Mouse (Mus musculus) embryonic fibroblast, embryonic 13.5 days (primary cell): ENCODE measurements around the gene Gmds. TPM values are rescaled to one million over a fixed set of nuclear protein-coding genes. Genes with fewer than 3 reads are reported as not detected.

Source experiments
- H3K27ac ChIP-seq: 2 replicates; pipeline ENCODE4 v1.5.1; 2012; ENCODE audit warnings: low read length, control low read depth, inconsistent platforms; ENCODE audit not compliant: insufficient read depth
- H3K4me1 ChIP-seq: 2 replicates; pipeline ENCODE4 v1.6.1; 2011; ENCODE audit warnings: low read length; ENCODE audit not compliant: control insufficient read depth, insufficient read depth
- H3K4me3 ChIP-seq: 2 replicates; pipeline ENCODE4 v1.5.1; 2011; ENCODE audit warnings: mild to moderate bottlenecking, control low read depth, low read length; ENCODE audit not compliant: insufficient read depth
- CTCF ChIP-seq: IDR thresholded peaks from 2 replicates; pipeline ENCODE4 v1.5.1; 2011; ENCODE audit warnings: mild to moderate bottlenecking, control low read depth, low read length, moderate library complexity, borderline replicate concordance; ENCODE audit not compliant: insufficient read depth
- POLR2A ChIP-seq: IDR thresholded peaks from 2 replicates; pipeline ENCODE4 v1.6.1; 2011; ENCODE audit warnings: low read depth, mild to moderate bottlenecking, control low read depth, low read length, moderate library complexity
- polyA plus RNA-seq: library from polyadenylated mRNA; stranded (reverse); fragments of >200 nt; gene quantifications from 2 replicates; pipeline ENCODE4 v1.2.4, GENCODE M21; 2011; ENCODE audit warnings: low read depth; ENCODE audit not compliant: missing spikeins, insufficient read length

The Gmds gene
- polyA plus RNA-seq, 1 experiment = 19.1 TPM

DNA sequence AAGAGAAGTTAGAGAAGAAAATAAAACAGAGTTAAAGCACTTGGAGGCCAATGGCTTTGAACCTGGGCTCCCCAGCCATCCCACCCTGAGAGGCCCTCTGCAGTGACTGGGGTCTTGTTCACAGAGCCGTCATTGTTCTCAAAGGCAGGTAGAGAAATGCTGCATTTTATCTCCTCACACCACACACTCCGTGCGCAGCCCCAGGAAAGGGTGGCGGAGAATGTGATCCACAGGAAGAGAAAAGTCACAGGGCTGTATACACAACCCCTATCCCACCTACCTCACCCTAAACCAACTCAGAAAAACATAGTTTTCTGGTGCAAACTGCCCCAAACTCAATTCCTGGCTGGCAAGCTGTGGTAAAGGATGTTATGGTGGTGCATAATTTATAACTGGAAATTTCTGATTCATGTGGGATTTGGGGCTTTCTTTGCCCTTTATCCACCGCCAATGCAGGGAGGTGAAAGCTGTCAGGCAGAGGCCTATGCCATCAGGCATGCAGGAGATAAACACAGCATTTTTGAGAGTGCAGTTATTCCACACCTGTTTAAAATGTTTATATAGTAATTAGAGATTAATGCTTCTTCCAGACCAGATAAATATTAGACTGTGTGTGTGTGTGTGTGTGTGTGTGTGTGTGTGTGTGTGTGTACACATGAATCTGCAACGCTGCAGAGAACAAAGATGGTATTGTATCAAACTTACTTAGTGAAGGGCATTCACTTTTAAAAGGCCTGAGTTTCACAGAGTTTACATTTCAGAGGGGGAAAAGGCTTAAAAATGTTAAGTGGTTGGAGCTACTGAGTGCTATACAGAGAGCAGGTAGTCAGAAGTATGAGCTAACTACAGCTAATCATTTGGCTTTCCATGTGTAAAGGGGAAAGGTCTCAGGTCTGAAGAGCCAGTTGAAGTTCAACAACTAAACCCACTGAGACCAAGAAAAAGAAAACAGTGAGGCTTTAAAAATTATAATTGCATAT lies 290.3 kb downstream of the Gmds start:
- H3K4me1 ChIP-seq = peaks cover 3% of the 10 kb centered on the region
- H3K27ac ChIP-seq = no peak overlapping the region
- no peak overlapping the region for H3K4me3 ChIP-seq
- TF ChIP-seq CTCF (no peak), POLR2A (no peak)

DNA sequence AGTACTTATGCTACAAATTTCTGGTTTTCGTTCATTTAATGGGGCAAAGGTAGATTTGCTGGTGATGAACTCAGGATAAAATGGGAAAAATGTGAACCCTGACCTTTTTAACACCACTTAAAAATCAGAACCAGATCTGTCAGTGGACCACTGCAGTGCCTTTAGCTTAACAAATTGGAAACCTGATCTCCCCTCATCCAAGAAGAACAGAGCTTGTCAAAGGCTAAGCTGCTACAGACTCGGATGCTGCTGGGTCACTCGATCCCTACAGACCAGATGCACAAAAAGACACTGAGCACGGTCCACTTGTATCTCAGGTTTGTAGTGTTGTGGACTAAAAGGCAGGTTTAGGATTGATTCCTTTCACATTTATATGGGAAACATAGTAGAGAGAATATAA lies 291.6 kb downstream of the Gmds start:
- no peak overlapping the region for H3K4me3 ChIP-seq
- H3K27ac ChIP-seq = no peak overlapping the region
- peaks cover 9% of the 10 kb centered on the region for H3K4me1 ChIP-seq
- TF ChIP-seq CTCF (no peak), POLR2A (no peak)

DNA sequence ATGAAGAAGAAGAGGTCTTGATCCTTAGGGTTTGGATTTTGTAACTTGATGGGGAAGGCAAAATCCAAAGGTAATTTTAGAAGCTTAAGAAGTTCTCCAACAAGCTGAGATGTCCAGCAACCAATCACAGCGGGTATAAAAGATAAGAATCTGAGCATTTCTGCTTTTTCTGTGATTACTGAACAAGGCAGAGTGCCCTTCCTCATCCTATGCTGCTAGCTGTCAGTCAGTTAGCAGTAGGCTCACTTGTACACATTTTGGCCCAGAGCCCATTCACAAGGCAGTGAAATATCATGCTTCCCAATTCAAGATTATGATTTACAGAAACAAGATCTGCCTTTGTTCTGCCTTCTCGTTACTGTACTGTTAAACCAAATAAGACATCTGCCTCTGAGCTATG lies 295.8 kb downstream of the Gmds start:
- H3K27ac ChIP-seq = no peak overlapping the region

DNA sequence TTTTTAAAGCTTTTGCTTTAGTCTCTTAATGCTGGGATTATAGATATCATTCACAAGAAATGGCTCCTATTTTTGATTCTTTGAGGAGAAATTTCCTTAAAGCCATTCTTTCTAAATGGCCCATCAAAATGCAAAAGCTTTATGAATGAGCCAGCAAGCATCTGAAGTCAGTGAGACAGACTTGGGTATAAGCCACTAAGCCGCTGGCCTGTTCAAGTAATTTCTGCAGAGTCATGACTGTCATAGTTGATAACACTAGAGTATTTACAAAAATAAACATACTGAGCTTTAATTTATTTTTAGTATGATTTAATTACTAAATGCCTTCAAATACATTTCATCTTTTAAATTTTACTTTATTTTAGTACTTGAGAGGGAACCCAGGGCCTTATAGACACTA lies 297.7 kb downstream of the Gmds start:
- Histone ChIP-seq H3K4me1 (peaks cover 7% of the 10 kb centered on the region), H3K27ac (no peak overlapping the region)
- TF ChIP-seq CTCF (no peak), POLR2A (no peak)

More for the DNA sequence above, 295.8 kb downstream of the Gmds start:
- TF ChIP-seq CTCF = no peak
- no peak for TF ChIP-seq POLR2A
- Histone ChIP-seq H3K4me3 (no peak overlapping the region), H3K4me1 (peaks cover 9% of the 10 kb centered on the region)

DNA sequence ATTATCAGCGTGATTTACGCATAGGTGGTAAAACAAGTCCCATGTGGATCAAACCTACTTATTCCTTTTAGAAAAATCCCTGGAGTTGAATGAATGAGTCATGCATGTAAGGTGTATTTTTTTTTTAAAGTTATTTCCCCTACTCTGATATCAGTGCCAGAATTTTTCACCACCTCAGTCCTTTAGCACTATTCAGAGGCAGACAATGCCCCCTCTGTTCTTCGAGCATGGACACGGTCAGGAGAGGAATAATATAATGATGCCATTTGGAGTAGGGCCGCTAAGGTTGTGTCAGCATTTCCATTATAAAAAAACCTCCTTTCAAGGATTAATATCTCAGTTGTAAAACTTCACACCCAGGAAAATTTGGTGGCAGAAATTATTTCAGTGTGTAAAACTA lies 301.6 kb downstream of the Gmds start:
- no peaks in the 10 kb centered on the region for H3K4me1 ChIP-seq
- TF ChIP-seq POLR2A (no peak), CTCF (no peak)
- H3K4me3 ChIP-seq = no peak overlapping the region
- no peak overlapping the region for H3K27ac ChIP-seq

More for the DNA sequence above, 297.7 kb downstream of the Gmds start:
- no peak overlapping the region for H3K4me3 ChIP-seq

DNA sequence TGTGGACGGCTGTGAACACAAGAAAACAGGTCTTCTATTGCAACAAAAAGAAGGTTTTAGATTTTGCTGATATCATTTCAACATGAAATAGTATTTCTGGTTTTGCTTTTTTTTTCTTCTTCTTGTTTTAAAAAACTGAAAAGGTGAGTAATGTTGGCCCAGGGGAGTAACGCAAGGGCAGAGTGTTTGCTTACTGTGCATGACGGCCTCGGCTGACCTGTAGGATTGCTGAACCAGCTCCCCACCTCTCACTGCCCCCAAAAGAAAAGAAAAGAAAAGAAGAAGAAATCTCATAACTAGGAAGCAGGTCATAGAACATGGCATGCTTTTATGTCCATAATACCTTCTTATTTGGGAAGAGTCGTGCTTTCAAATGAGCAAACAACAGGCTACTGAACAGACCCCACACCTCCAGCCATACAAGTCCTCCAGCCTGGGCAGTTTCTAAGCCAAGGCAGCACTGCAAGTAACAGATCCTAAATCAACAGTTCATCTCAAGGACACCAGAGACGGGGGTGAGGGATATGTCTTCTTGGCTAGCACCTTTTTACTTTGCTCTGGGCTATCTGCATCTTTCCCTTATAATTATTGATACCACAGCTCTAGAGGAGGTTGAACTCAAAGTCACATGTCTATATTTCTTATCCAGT lies 303.6 kb downstream of the Gmds start:
- H3K27ac ChIP-seq = no peak overlapping the region
- TF ChIP-seq POLR2A (no peak), CTCF (no peak)
- H3K4me1 ChIP-seq = no peaks in the 10 kb centered on the region
- no peak overlapping the region for H3K4me3 ChIP-seq

DNA sequence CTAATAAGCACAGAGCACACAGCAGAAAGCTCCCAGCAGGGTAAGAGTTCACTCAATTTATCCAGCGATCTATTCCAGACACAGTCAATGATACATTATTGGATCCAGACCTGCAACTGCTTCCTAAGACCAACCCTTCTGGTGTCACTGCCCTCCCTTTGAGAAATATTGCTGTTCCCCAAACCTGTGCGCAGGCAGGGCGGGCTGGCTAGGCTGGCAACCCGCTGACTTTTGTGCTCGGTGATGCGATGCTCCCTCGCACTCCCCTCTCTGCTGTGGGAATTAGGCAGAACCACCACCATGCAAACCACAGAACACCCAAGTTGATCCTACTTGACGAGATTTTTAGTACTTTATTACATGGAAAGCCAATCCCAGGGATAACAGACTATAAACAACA lies 304.4 kb downstream of the Gmds start:
- no peak for TF ChIP-seq POLR2A
- no peak for TF ChIP-seq CTCF
- no peak overlapping the region for H3K27ac ChIP-seq
- no peaks in the 10 kb centered on the region for H3K4me1 ChIP-seq
- no peak overlapping the region for H3K4me3 ChIP-seq

DNA sequence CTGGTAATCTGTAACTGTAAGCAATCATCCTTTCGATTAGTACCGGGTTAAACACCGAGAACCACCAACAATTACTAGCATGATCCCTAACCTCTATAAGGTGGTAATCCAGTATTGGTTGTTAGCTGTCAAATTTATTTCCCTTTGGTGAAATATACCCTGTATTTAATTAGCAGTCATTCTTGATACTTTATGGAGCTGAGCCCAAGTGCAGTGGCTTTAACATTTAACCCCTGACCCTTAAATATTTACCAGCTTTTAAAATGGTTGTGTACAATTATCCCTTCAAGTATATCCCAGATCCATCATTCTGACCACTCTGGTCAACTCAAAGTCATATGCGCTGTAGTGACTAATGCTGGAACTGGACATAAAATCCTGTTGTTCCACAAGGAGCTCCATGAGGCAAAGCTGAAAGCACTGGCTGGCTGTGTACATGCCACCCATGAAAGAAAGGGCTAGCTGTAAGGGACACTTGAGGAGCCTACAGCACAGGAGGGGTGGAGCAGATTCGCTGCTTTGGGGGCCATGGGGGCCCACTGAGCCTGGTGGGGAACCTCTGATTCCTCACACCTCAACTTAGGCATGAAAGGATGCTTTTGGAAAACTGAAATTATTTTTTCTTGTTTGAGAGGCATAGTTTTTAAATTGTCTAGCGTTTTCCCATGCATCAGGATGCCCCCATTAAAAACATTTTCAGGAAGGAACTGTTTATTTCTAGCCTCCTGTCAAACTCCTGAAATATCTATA lies 312.1 kb downstream of the Gmds start:
- Histone ChIP-seq H3K27ac (no peak overlapping the region), H3K4me3 (no peak overlapping the region), H3K4me1 (peaks cover 2% of the 10 kb centered on the region)
- TF ChIP-seq CTCF (no peak), POLR2A (no peak)

DNA sequence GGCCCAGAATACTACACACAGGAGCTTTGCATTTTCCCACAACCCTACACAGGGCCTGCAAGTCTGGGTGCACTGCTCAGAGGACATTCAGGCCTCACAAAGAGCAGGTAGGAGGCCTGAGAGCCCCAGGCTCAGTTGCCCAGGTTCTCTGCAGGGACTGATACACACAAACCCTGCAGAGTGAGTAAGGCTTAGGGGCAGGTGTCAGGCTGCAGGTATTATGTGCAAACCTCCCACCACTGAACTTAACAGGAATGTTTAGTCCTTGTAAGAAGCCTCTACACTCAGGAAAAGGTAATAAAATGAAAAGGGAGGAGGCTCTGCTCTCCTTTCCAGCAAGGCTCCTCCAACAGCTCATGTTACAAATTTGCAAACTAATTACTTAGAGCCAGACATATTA lies 313.7 kb downstream of the Gmds start:
- peaks cover 2% of the 10 kb centered on the region for H3K4me1 ChIP-seq
- no peak for TF ChIP-seq POLR2A
- no peak for TF ChIP-seq CTCF
- no peak overlapping the region for H3K4me3 ChIP-seq
- no peak overlapping the region for H3K27ac ChIP-seq
